Comparison of ENCODE assay signal across 20 mouse cellular contexts in the genomic region with DNA sequence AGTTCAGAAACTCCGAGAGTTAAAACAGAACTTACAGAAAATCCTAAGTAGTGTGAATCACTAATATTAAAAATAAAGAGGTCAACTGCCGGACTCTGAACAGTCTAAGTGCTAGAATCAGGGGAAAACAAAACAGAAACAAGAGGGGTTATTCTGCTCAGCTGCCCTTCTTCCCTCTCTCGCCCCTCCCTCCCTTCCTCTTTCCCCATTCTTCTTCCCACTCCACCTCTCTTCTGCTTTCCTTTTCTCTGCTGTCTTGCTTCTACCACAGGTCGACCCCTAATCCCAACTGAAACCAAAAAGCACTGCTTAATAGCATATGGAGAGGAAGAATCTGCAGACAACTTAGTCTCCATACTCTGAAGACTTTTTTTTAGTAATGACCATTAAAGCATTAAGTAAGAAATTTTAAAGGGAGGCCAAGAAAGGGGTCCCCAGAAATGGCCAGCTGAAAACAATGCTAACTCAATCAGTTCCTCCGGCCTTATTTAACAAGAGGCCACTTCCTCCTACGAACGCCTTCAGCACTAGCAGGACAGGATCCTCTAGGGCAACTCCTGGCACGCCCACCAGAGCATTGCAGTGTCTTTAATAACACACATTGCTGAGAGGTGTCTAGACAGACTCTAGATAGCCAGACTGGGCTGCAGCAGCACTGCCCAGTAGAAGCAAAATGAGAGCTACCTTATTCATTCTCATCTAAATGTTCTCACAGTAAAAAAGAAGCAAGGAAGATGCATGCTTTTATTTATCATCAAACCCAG. TPM values are rescaled to one million over a fixed set of nuclear protein-coding genes. Genes with fewer than 3 reads are reported as not detected.
DNase-seq lines count a peak whose midpoint lies in the region; ATAC-seq lines count a peak whose summit lies in the region.
"Had no signal": no experiment of that assay in that cellular context is flagged by ENCODE, and none has a peak within 500 bp of the region (broad histone marks: within the 10 kb centered on the region; RNA-seq: fewer than 3 reads in every experiment).

No protein-coding gene starts in this region.

- no peak overlapping the region for H3K27ac ChIP-seq in embryonic facial prominence, embryonic 14.5 days (replicated peaks; ENCODE audit: low read depth, low read length)
- H3K27ac ChIP-seq in embryonic facial prominence, embryonic 10.5 days (replicated peaks) = no peak overlapping the region
- H3K27ac ChIP-seq in heart, embryonic 14.5 days (replicated peaks in 1 of 2; ENCODE audit: control insufficient read depth in 1 of 2, insufficient read depth in 1 of 2, low read depth in 2 of 2, low read length in 2 of 2) = peak overlapping the region in 1 of 2 experiments; percentile 45; a peak in 2 of 4 replicates
- H3K27ac ChIP-seq: hindbrain, postnatal 0 days; liver, embryonic 15.5 days; midbrain, embryonic 13.5 days had no signal

- H3K4me1 ChIP-seq in embryonic facial prominence, embryonic 14.5 days (ENCODE audit: control insufficient read depth, insufficient read depth, low read length) = no peaks in the 10 kb centered on the region
- H3K4me1 ChIP-seq in embryonic facial prominence, embryonic 10.5 days = peaks cover 14% of the 10 kb centered on the region
- peaks cover 4 to 18% of the 10 kb centered on the region in 2 experiments for H3K4me1 ChIP-seq in heart, embryonic 14.5 days (ENCODE audit: control insufficient read depth in 2 of 2, insufficient read depth in 2 of 2, low read length in 2 of 2)
- H3K4me1 ChIP-seq: liver, embryonic 15.5 days; midbrain, embryonic 13.5 days had no signal

- no peaks in the 10 kb centered on the region for H3K27me3 ChIP-seq in embryonic facial prominence, embryonic 14.5 days (replicated peaks; ENCODE audit: control insufficient read depth, insufficient read depth, low read length)
- no peaks in the 10 kb centered on the region for H3K27me3 ChIP-seq in embryonic facial prominence, embryonic 10.5 days (replicated peaks; ENCODE audit: low read depth, poor library complexity, severe bottlenecking)
- no peaks in the 10 kb centered on the region for H3K27me3 ChIP-seq in heart, embryonic 14.5 days (ENCODE audit: control insufficient read depth, insufficient read depth, low read length)
- H3K27me3 ChIP-seq: liver, embryonic 15.5 days; midbrain, embryonic 13.5 days had no signal

- intact Hi-C loops in heart, postnatal 36 days (cut with DNase I) = no loop called here

- ATAC-seq in embryonic facial prominence, embryonic 14.5 days (ENCODE audit: low read depth) = no peak
- 0 out of 2 replicates have a peak, but pooled peaks have one; percentile 56 for ATAC-seq in heart, embryonic 14.5 days (ENCODE audit: insufficient number of reproducible peaks, insufficient read depth, low FRiP score, low read depth)
- ATAC-seq: forebrain, embryonic 16.5 days; hindbrain, postnatal 0 days; midbrain, embryonic 13.5 days had no signal

- 62% methylated on average over 8 of the region's 8 CpGs for WGBS in embryonic facial prominence, embryonic 14.5 days
- 63% methylated on average over 8 of the region's 8 CpGs for WGBS in embryonic facial prominence, embryonic 10.5 days
- 42% methylated on average over 8 of the region's 8 CpGs for WGBS in heart, embryonic 14.5 days

- H3K36me3 ChIP-seq in embryonic facial prominence, embryonic 14.5 days (ENCODE audit: control insufficient read depth, insufficient read depth, low read length) = peaks cover 6% of the 10 kb centered on the region; the same call in 1 of the 2 replicates
- H3K36me3 ChIP-seq in embryonic facial prominence, embryonic 10.5 days (replicated peaks) = peaks cover 7% of the 10 kb centered on the region
- peaks cover 12% of the 10 kb centered on the region for H3K36me3 ChIP-seq in heart, embryonic 14.5 days (ENCODE audit: control insufficient read depth, insufficient read depth, low read length)
- H3K36me3 ChIP-seq: liver, embryonic 15.5 days; midbrain, embryonic 13.5 days had no signal

- H3K9ac ChIP-seq in embryonic facial prominence, embryonic 14.5 days (ENCODE audit: low read depth, low read length) = no peak overlapping the region
- no peak overlapping the region for H3K9ac ChIP-seq in heart, embryonic 14.5 days (ENCODE audit: low read length)
- H3K9ac ChIP-seq: liver, embryonic 15.5 days; midbrain, embryonic 13.5 days had no signal

- no peak overlapping the region for H3K4me2 ChIP-seq in embryonic facial prominence, embryonic 14.5 days (ENCODE audit: low read depth, low read length)
- no peak overlapping the region for H3K4me2 ChIP-seq in heart, embryonic 14.5 days (ENCODE audit: low read length)
- H3K4me2 ChIP-seq: liver, embryonic 15.5 days; midbrain, embryonic 13.5 days had no signal

- H3K4me3 ChIP-seq in embryonic facial prominence, embryonic 14.5 days (ENCODE audit: low read depth, low read length) = no peak overlapping the region
- H3K4me3 ChIP-seq in embryonic facial prominence, embryonic 10.5 days = no peak overlapping the region
- H3K4me3 ChIP-seq in heart, embryonic 14.5 days (ENCODE audit: control insufficient read depth in 1 of 2, insufficient read depth in 1 of 2, low read depth in 1 of 2, low read length in 2 of 2) = no peak overlapping the region
- H3K4me3 ChIP-seq: liver, embryonic 15.5 days; midbrain, embryonic 13.5 days; myocyte had no signal

- H3K9me3 ChIP-seq in embryonic facial prominence, embryonic 14.5 days (ENCODE audit: control insufficient read depth, low read length) = no peaks in the 10 kb centered on the region
- no peaks in the 10 kb centered on the region for H3K9me3 ChIP-seq in embryonic facial prominence, embryonic 10.5 days
- peaks cover 4% of the 10 kb centered on the region; the same call in 1 of the 2 replicates for H3K9me3 ChIP-seq in heart, embryonic 14.5 days (ENCODE audit: control insufficient read depth, low read length)
- H3K9me3 ChIP-seq: liver, embryonic 15.5 days; midbrain, embryonic 13.5 days had no signal

- peak; percentile 45 for DNase-seq in embryonic facial prominence, embryonic 14.5 days (ENCODE audit: low spot score)
- no peak for DNase-seq in embryonic facial prominence, embryonic 10.5 days (ENCODE audit: low spot score)
- no peak for DNase-seq in heart, postnatal 36 days
- DNase-seq in c-Kit-positive CD71-negative TER-119-negative erythroid progenitor cells, embryonic 14.5 days (ENCODE audit: low read depth) = peak; percentile 20
- DNase-seq in heart, postnatal 4 days = peak; percentile 43
- no peak for DNase-seq in spleen, postnatal 4 days (ENCODE audit: low spot score in 2 of 2)
- DNase-seq in spleen, adult 18-20 months = no peak
- DNase-seq: cerebellum, adult 11-12 months; gastrocnemius, postnatal 36 days; kidney, adult 9 months; lung, postnatal 36 days had no signal

RNA-seq across cellular contexts. Expression of a gene that starts 26.9 kb away (rescaled TPM):
- polyA plus RNA-seq in embryonic facial prominence, embryonic 14.5 days (2014; fragmentation: Nextera tagmentation; extraction: Ambion mirVana) = not detected in 2 replicates
- polyA plus RNA-seq in embryonic facial prominence, embryonic 10.5 days (2016; fragmentation: Nextera tagmentation; extraction: Ambion mirVana) = 0.16 TPM in 1 of 2 replicates, not detected in the other
- not detected in 2 replicates for polyA plus RNA-seq in heart, embryonic 14.5 days (2014; fragmentation: Nextera tagmentation; extraction: Ambion mirVana)
- total RNA-seq in heart, postnatal 36 days (2021) = not detected
- not detected for total RNA-seq in heart, postnatal 4 days (2021)
- total RNA-seq: gastrocnemius, postnatal 36 days; hindbrain, postnatal 0 days had no signal
- polyA plus RNA-seq: cortical plate, adult 2 months; hindbrain, postnatal 0 days; limb, embryonic 11.5 days; liver, embryonic 15.5 days; midbrain, embryonic 13.5 days; myocyte; urinary bladder, adult 2 months had no signal

Comparison
In these comparisons a context has a peak if more than half of its experiments do, and no peak if none do; other contexts are left out.
1. DNase-seq: peak in embryonic facial prominence, embryonic 14.5 days (single experiment), c-Kit-positive CD71-negative TER-119-negative erythroid progenitor cells, embryonic 14.5 days (single experiment) and heart, postnatal 4 days (single experiment); none in embryonic facial prominence, embryonic 10.5 days (single experiment), heart, postnatal 36 days (0 of 2), spleen, postnatal 4 days (0 of 2) and spleen, adult 18-20 months (0 of 2).